Mouse (Mus musculus): Measurements from ENCODE around the gene Ncf2.
A peak's percentile ranks its signal among the peaks of the same experiment; 100 is the strongest.
"Not testable (repeated sequence)": the region's sequence is repeated elsewhere in the genome, so short reads cannot be mapped to it uniquely, and the experiment has no call there.

Gene Ncf2

GRCm38 (mm10) chr1:152799897-152800296, at the start of gene Ncf2:
Gene Ncf2 (plus strand): TSS chr1:152800194.
- peak; percentile 62 for DNase-seq (ENCODE audit: low spot score)

DNA sequence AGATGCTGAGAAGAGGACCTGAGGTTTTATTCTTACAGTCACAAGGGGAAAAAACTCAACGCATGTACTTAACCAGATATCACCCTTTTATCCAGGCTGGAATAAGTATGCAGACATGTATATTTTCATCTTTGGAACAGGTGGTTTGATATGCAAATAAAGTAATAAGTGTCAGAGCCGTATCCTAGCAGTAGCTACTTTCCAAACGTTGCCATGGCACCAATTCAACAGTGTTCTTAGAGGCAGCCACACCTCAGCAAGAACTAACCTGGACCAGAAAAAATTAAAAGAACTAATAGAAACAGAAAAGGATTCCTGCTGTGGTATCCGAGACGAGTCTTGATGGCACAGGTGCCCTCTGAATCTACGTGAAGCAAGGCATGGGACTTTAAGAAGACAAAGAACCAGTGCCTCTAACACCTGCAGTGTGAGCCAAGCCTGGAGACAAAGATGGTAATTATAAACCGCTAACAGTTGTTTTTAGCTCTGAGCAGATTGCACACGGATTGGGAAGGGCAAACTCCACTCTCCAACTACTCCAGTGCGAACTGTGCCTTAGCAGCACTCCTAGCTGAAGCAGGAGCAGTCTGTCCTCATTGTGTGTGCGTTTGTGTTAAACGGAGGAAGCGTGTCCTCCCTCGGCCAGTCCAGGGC, 49.6 kb upstream of the Ncf2 start, which contains the start of gene Apobec4:
Apobec4 (plus strand) TSS at position 240 of the 654 bp plus-strand sequence.
- DNase-seq (ENCODE audit: low spot score) = no peak

DNA sequence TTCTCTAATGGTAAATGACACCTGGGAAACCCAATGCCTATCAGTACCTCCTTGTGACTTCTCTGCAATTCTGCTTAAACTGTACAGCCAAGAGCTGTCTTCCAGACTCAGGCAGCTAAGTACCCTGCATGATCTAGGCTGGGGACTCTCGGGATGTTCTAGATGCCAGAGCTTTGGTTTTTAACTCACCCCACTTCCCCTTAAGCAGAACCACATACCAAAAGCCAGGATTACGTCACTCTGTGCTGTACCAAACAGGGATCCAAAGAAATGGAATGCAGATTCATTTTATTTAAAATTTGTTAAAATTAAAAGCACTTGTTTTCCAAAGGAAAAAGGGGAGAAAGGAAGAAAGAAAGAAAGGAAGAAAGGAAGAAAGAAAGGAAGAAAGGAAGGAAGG, 38.2 kb upstream of the Ncf2 start:
- DNase-seq (ENCODE audit: low spot score) = no peak

DNA sequence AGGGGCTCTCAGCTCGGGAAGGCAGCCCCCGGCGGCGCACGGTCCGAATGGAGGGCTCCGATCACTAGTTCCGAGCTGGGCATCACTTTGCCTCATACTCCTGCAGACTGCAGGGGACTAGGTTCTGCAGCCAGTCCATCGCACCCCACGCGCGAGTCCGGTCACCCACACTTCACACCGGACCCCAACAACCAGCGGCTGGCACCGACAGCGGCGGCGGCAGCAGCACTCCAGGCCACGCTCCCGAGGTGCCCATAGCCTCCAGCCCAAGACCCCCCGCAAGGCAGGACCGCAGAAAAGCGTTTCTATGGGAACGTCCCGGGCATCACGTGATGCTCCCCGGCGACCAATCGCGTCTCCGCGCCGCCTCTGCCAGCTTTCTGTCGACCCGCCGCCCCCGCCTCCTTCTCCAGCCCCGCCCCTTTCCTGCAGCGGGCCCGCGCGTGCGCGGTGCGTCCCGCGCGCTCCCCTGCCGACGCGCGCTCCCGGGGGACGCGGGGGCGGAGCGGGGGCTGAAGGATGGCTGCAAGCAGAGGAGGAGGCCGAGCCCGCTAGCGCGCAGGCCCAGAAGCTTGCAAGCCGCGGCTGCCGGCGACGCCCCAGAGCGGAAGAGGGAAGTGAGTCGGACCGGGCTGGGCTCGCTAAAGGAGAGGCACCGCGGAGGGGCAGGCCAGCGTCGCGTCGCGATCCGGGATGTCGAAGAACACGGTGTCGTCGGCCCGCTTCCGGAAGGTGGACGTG, 33.8 kb upstream of the Ncf2 start, which contains the start of the genes Rgl1 and Arpc5:
Rgl1 (minus strand) TSS at position 320 of the 741 bp plus-strand sequence.
Arpc5 (plus strand) TSS at position 511 of the 741 bp plus-strand sequence.
- peak; percentile 98 for DNase-seq (ENCODE audit: low spot score)

DNA sequence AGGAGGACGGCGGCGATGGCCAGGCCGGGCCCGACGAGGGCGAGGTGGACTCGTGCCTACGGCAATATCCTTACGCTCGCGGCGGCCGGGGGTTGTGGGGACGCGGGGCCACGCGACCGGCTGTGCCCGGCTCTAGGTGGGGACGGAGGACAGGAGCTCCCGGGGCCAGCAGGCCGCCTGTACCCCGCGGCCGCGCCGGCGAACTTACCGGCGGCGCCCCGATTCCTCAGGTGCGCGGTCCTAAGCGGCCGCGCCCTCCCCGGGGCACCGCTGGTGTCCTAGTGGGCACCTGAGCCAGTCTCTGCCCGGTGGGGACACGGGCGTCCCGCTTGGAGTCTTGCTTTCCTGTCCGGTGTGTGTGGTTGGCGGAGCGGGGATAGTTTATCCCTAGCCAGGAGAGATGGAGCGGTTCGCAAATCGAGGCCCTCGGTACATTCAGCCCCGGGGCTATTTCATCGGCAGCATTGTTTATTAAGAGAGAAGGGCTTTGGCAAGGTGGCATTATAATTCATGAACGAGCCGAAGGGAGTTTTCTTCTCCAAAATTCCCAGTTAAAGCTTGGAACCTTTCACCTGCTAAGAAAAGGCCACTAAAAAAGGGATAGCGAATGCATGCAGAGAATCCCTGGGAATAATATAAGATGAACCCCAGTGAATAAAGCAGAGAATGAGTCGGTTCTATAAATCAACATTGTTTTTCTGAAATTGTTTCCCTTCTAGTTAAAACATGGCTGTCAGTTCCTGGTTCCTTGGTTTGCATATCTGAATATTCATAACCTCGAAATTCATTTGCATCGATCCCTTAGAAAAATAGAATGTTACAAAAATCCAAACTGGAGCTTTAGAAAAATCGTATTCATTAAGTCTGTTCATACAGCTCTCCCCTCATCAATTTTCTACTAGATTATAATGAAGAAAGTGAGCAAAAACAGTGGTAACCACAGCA, 32.9 kb upstream of the Ncf2 start:
- DNase-seq (ENCODE audit: low spot score) = no peak

- peak; percentile 91 for DNase-seq (ENCODE audit: low spot score)
Measured at GRCm38 (mm10) chr1:152767749-152768488, 32.1 kb upstream of the Ncf2 start.

DNA sequence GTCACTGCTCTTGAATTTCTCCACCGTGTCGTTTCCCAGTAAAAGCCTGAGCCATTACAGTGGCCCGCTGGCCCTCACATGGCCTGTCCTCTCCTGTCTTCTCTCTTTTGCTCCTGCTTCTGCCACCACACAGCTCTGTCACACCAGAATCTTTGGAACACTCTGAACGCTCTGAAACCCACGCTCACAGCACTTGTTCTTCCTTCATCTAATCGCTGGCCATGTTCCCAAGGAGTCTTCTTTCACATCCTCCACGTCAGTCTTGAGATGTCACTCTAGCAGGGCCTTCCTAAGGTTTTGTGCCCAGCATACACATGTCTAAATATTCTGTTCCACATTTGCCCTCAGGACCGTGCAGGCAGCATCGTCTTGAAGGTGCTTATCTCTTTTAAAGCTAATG, 29.0 kb upstream of the Ncf2 start:
- no peak for DNase-seq (ENCODE audit: low spot score)

GRCm38 (mm10) chr1:152774601-152775000, 25.4 kb upstream of the Ncf2 start:
- not testable (repeated sequence) for DNase-seq (ENCODE audit: low spot score)

- peak; percentile 80 for DNase-seq (ENCODE audit: low spot score)
Measured at GRCm38 (mm10) chr1:152779071-152779737, 20.8 kb upstream of the Ncf2 start.

DNA sequence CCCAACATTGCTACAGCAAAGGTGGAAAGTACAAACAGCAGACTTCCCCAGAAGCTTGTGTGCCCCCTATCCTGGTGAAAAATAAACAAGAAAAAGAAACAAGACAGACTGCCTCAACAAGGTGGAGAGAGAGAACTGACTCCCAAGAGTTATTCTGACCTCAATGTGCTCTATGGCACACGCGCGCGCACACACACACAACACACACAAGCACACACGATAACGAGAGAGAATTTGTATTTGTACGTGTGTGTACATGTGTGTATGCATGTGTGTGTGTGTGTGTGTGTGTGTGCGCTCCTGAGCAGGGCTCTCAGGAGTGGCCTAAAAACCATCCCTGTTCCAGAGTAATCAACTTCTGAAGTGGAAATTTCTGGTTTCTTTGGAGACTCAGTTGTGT, 15.4 kb upstream of the Ncf2 start:
- DNase-seq (ENCODE audit: low spot score) = no peak

DNA sequence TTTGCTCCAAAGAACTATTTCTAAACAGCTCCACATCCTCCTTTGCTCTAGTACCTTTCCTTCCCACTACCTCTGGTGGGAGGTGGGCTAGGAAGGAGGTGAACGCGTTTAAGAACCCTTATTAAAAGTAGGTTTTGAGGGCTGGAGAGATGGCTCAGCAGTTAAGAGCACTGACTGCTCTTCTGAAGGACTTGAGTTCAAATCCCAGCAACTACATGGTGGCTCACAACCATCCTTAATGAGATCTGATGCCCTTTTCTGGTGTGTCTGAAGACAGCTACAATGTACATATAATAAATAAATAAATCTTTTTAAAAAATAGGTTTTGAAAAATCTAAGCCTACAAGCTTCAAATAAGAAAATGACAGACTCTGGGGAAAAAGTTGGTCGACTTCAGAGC, 14.5 kb upstream of the Ncf2 start:
- DNase-seq (ENCODE audit: low spot score) = not testable (repeated sequence)

DNA sequence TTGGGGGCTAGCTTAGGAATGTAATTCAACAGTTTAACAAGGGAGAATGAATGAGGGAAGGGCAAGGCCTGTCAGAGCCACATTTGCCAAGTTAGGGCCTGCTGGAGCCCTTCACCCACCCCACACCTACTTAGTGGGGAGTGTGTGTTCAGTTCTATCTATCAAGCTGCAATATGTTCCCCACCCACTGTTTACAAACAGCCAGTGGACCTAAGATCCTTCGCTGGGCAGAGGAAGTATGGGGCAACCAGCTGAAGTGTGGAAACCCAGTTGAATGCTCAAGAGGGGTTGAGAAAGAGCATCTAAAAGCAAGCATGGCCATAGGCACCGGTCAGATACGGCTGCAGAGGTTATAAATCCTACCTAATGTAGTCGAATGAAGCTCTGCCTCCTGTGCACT, 13.0 kb upstream of the Ncf2 start:
- DNase-seq (ENCODE audit: low spot score) = no peak

DNA sequence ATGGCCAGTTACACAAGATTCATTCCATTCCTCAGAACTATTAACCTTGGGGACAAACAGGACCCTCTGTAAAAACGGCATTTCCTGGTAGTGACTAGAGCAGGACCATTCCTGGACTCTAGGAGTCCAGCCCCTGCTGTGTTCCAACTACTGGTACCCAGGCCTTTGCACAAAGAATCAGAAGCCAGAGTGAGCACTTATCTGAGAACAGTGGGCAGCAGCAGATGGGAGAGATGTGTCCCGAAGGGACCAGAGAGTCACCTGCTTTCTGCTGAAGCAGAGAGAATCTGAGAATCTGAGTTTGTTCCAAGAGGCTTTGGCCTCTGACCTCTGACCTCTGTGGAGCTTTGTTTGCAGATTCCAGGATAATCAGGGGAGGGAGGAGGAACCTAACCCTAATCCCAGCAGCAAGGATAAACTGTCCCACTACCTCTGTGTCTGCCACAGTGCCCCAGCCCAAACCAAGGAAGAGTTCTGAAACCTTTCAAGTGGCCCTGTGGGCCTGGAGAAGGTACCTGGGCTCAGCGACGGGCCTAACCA, 11.8 kb upstream of the Ncf2 start:
- DNase-seq (ENCODE audit: low spot score) = peak; percentile 68

- peak; percentile 78 for DNase-seq (ENCODE audit: low spot score)
Measured at GRCm38 (mm10) chr1:152790254-152790653, 9.7 kb upstream of the Ncf2 start.

GRCm38 (mm10) chr1:152790821-152791220, 9.2 kb upstream of the Ncf2 start:
- peak; percentile 59 for DNase-seq (ENCODE audit: low spot score)

DNA sequence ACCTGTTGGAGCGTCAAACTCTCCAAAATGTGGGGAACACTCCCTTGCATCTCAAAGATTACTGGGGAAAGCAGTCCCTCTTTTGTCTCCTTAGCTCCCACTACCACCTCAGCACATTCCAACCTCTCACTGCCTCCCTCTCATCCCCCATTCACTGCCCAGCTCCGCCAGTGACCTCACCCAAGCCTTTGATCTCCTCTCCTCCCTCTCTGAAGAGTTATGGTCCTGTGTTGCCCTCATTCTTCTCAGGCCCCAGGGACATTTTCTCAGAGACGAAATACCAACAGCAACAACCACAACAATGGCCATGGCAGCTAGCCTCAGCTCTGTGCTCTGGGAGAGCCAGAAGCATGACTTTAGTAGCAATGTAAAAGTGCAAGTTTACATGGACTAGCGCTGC, 8.7 kb upstream of the Ncf2 start:
- peak; percentile 65 for DNase-seq (ENCODE audit: low spot score)

DNA sequence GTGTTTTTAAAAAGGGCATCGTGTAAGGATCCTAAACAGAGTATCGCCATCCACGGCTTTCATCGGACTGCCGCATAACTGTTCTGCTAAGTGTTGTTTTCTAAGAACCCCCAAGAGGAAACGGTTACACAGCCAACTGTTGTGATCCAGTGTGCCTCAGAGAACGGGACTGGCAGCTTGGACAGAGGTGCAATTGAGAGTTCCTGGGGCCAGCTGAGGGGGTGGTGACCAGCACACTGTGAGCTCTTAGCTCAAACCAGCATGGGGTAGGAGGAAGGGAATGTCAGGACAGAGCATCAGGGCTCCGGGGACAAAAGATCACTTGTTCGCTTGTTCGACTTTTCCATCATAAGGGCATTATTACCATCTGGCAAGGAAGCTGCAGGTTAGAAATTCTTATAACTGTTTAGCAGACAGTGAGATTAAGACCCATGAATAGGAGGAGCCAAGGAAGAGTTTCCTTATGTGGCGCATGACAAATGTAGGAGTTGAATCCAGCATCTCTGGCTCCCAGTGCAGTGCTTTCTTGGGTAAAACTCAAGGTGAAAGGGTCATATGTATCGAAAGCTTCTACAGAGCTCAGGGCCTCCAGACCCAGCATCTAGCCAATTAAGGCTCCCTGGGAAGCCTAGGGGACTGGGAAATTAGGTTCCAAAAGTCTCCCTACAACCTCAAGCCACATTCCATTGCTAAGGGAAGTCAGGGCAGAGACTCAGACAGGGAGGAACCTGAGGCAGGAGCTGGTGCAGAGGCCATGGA, 7.1 kb upstream of the Ncf2 start:
- DNase-seq (ENCODE audit: low spot score) = peak; percentile 65

DNA sequence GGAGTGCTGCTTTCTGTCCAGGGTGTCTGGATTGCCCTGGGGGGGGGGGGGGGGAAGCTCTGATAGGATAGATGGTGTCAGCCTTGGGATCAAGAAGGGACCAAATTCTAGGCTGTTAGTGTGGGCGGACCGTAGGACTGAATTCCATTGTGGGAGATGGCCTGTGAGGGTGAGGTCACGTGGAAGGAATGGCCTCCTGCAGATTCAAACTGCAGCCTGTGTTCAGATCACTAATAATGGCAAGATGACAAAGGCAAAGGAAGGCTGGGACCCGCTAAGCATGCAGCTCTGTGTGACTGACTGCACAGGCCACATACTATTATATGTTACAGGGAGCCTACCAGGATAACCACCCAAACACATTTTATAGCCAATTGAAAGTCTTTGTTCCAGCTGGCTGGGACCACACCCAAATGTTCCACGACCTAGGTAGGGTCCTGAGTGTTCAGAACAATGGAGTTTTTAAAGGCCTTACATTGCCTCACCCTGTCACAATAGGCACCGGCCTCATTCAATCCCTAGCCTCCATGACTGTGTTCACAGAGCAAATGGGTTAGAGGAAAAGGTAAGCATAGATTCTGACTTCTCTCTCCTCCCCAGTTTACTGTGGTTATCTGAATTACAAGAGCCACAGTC, 6.4 kb upstream of the Ncf2 start:
- DNase-seq (ENCODE audit: low spot score) = peak; percentile 77

DNA sequence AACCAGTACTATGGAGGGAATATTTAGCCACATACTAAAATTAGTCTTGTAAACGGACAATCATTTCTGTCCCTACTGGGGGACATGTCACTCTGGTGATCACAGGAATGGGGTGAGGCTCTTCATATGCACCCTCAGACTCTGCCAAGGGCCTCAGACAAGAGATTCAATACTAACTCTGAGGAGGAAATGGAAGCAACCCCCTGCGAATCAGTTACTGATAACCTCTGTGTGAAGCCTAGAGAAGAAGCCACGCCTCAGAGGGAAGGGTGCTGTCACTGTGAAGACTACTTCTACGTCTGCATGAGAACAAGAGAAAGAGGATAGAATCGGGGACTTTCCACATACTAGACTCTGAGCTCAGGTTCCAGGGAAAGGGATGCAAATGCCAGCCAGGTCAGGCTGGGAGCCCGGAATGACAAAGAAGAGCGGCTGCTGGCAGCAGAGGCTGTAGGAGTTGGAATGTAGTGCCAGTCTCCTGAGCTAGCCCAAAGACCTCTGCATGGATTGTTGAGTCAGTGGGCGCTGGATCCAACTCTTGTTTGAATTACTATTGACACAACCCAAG, 4.2 kb upstream of the Ncf2 start:
- DNase-seq (ENCODE audit: low spot score) = no peak

Measured in embryo, embryonic 10 days (tissue).